Mouse (Mus musculus): ENCODE data around the gene Cnot10.

- TF ChIP-seq POLR2A (IDR thresholded peaks at IDR 0.05; ENCODE audit: borderline replicate concordance, control insufficient read depth, low read depth, low read length) (no peak), CTCF (IDR thresholded peaks at IDR 0.05; ENCODE audit: control insufficient read depth, insufficient read depth, low read length) (no peak)
Measured at GRCm38 (mm10) chr9:114650938-114651634, 11.1 kb upstream of the Cnot10 start.
